In the genomic region with DNA sequence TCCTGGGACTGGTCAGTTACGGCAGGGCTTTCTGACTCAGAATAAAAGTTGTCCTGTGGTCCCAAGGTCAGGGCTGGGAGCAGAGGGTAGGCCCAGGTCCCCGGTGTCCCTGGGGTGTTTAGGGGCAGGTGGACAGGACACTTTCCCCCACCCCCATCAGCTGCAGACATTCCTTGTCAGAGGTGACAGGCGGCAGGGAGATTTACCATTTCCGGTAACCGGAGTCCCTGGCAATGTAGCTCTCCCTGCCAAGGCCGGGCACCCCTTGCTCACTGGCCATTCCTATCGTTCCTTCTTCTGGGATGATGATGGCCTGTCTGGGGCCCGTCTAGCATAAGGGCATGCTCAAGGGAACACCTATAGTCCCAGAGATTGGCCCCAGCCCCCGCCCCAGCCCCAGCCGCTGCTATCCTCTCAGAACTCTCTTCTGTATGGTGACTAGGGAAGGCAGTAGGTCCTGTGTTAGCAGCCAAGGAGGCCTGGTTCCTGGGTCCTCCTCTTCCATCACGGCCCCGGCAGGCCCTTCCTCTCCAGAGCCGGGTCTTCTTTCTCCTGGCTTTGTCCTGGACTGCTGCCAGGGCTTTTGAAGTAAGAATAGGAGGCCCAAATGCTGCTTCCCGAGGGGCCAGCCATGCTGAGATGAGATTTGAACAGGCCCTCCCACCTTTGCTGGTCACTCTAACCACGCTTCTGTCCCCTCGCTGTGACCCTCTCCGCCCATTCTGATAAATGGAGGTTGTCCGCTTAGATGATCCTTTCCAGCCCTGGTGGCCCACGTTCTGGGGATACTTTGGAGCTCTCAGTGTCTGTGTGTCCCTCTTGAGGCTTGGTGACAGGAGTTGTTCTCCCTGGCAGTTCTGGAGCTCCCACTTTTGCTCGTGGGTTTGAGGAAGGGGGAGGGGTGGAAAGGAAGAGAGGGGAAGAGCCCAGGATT, we compare ENCODE assay signal across 9 mouse cellular contexts. TPM values are rescaled to one million over a fixed set of nuclear protein-coding genes. Genes with fewer than 3 reads are reported as not detected.
DNase-seq lines count a peak whose midpoint lies in the region; ATAC-seq lines count a peak whose summit lies in the region.
"Had no signal": no experiment of that assay in that cellular context is flagged by ENCODE, and none has a peak within 500 bp of the region (broad histone marks: within the 10 kb centered on the region; RNA-seq: fewer than 3 reads in every experiment).

No protein-coding gene starts in this region.

- peak overlapping the region; percentile 82 for H3K27ac ChIP-seq in forebrain, embryonic 10.5 days
- no peak overlapping the region for H3K27ac ChIP-seq in forebrain, embryonic 15.5 days (replicated peaks)
- peak overlapping the region; percentile 64; the same call in 1 of the 2 replicates for H3K27ac ChIP-seq in neural tube, embryonic 11.5 days (ENCODE audit: low read depth, low read length)
- H3K27ac ChIP-seq in stomach, embryonic 16.5 days (ENCODE audit: low read length) = peak overlapping the region; percentile 98

- WGBS in forebrain, embryonic 10.5 days = 45% methylated on average over 20 of the region's 20 CpGs
- WGBS in forebrain, embryonic 15.5 days = 45% methylated on average over 20 of the region's 20 CpGs
- WGBS in neural tube, embryonic 11.5 days = 32% methylated on average over 20 of the region's 20 CpGs
- WGBS in stomach, embryonic 16.5 days = 38% methylated on average over 20 of the region's 20 CpGs

- no peaks in the 10 kb centered on the region for H3K36me3 ChIP-seq in forebrain, embryonic 10.5 days (replicated peaks)
- no peaks in the 10 kb centered on the region for H3K36me3 ChIP-seq in forebrain, embryonic 15.5 days
- no peaks in the 10 kb centered on the region for H3K36me3 ChIP-seq in neural tube, embryonic 11.5 days (ENCODE audit: control insufficient read depth, insufficient read depth, low read length)
- no peaks in the 10 kb centered on the region for H3K36me3 ChIP-seq in stomach, embryonic 16.5 days (ENCODE audit: control insufficient read depth, insufficient read depth, low read length)

- H3K9me3 ChIP-seq in forebrain, embryonic 10.5 days = no peaks in the 10 kb centered on the region
- no peaks in the 10 kb centered on the region for H3K9me3 ChIP-seq in forebrain, embryonic 15.5 days
- H3K9me3 ChIP-seq in neural tube, embryonic 11.5 days (ENCODE audit: control insufficient read depth, low read length) = no peaks in the 10 kb centered on the region
- no peaks in the 10 kb centered on the region for H3K9me3 ChIP-seq in stomach, embryonic 16.5 days (replicated peaks; ENCODE audit: control insufficient read depth, low read length)

- ATAC-seq in forebrain, embryonic 15.5 days (replicated peaks) = no peak
- no peak for ATAC-seq in neural tube, embryonic 11.5 days (ENCODE audit: insufficient read depth, low FRiP score, low TSS enrichment)
- no peak for ATAC-seq in stomach, embryonic 16.5 days (ENCODE audit: insufficient read depth, low FRiP score)

- no peak overlapping the region for H3K4me2 ChIP-seq in forebrain, embryonic 15.5 days (replicated peaks)
- no peak overlapping the region for H3K4me2 ChIP-seq in neural tube, embryonic 11.5 days (ENCODE audit: low read depth)
- peak overlapping the region; percentile 22; the same call in 1 of the 2 replicates for H3K4me2 ChIP-seq in stomach, embryonic 16.5 days (ENCODE audit: low read depth, low read length)

- H3K4me1 ChIP-seq in forebrain, embryonic 10.5 days = peaks cover 87% of the 10 kb centered on the region
- peaks cover 34% of the 10 kb centered on the region for H3K4me1 ChIP-seq in forebrain, embryonic 15.5 days
- H3K4me1 ChIP-seq in neural tube, embryonic 11.5 days (ENCODE audit: control insufficient read depth, insufficient read depth, low read length) = peaks cover 67% of the 10 kb centered on the region
- H3K4me1 ChIP-seq in stomach, embryonic 16.5 days (ENCODE audit: control insufficient read depth, insufficient read depth, low read length) = peaks cover 73% of the 10 kb centered on the region

- DNase-seq in forebrain, embryonic 10.5 days (ENCODE audit: extremely low spot score, low spot score) = no peak
- no peak for DNase-seq in neural tube, embryonic 11.5 days (ENCODE audit: low spot score)
- no peak for DNase-seq in neural tube, embryonic 10.5 days (ENCODE audit: extremely low spot score, low spot score)
- DNase-seq in kidney, postnatal 25 days = peak; percentile 59 to 64
- DNase-seq in frontal cortex, postnatal 36 days (ENCODE audit: low spot score in 2 of 2) = no peak
- DNase-seq in thymus, postnatal 10 days (ENCODE audit: low spot score in 2 of 2) = no peak

- no peaks in the 10 kb centered on the region for H3K27me3 ChIP-seq in forebrain, embryonic 10.5 days (ENCODE audit: poor library complexity, severe bottlenecking)
- H3K27me3 ChIP-seq in forebrain, embryonic 15.5 days = no peaks in the 10 kb centered on the region
- H3K27me3 ChIP-seq in neural tube, embryonic 11.5 days (ENCODE audit: control insufficient read depth, insufficient read depth, low read length) = no peaks in the 10 kb centered on the region
- H3K27me3 ChIP-seq in stomach, embryonic 16.5 days (ENCODE audit: control insufficient read depth, insufficient read depth, low read length) = no peaks in the 10 kb centered on the region

- H3K4me3 ChIP-seq in forebrain, embryonic 10.5 days = no peak overlapping the region; the same call in 1 of the 2 replicates
- H3K4me3 ChIP-seq in forebrain, embryonic 15.5 days = no peak overlapping the region
- H3K4me3 ChIP-seq in neural tube, embryonic 11.5 days (ENCODE audit: low read depth, low read length) = no peak overlapping the region
- no peak overlapping the region for H3K4me3 ChIP-seq in stomach, embryonic 16.5 days (replicated peaks; ENCODE audit: low read length)

- no peak overlapping the region for H3K9ac ChIP-seq in forebrain, embryonic 15.5 days (replicated peaks)
- no peak overlapping the region for H3K9ac ChIP-seq in neural tube, embryonic 11.5 days (ENCODE audit: low read length)
- peak overlapping the region; percentile 41 for H3K9ac ChIP-seq in stomach, embryonic 16.5 days (ENCODE audit: low read length)

RNA-seq across cellular contexts. Expression of a gene that starts 17.8 kb away (rescaled TPM):
- 15.6 and 17.9 TPM in 2 replicates for polyA plus RNA-seq in forebrain, embryonic 10.5 days (2016; fragmentation: Nextera tagmentation; extraction: Ambion mirVana)
- 3.7 and 4.2 TPM in 2 replicates for polyA plus RNA-seq in forebrain, embryonic 15.5 days (2015; fragmentation: Nextera tagmentation; extraction: Ambion mirVana)
- polyA plus RNA-seq in neural tube, embryonic 11.5 days (2014; fragmentation: Nextera tagmentation; extraction: Ambion mirVana) = 18.6 and 21.5 TPM in 2 replicates
- 29.5 and 31.7 TPM in 2 replicates for polyA plus RNA-seq in stomach, embryonic 16.5 days (2015; fragmentation: Nextera tagmentation; extraction: Ambion mirVana)

RNA-seq across cellular contexts. Expression of a gene that starts 33.3 kb away (rescaled TPM):
- polyA plus RNA-seq in forebrain, embryonic 10.5 days (2016; fragmentation: Nextera tagmentation; extraction: Ambion mirVana) = not detected in 2 replicates
- not detected in 2 replicates for polyA plus RNA-seq in forebrain, embryonic 15.5 days (2015; fragmentation: Nextera tagmentation; extraction: Ambion mirVana)
- polyA plus RNA-seq in neural tube, embryonic 11.5 days (2014; fragmentation: Nextera tagmentation; extraction: Ambion mirVana) = not detected in 2 replicates
- not detected in 2 replicates for polyA plus RNA-seq in stomach, embryonic 16.5 days (2015; fragmentation: Nextera tagmentation; extraction: Ambion mirVana)
- polyA plus RNA-seq: neural tube, embryonic 14.5 days had no signal

RNA-seq across cellular contexts. Expression of a gene that starts 56.0 kb away (rescaled TPM):
- not detected in 2 replicates for polyA plus RNA-seq in forebrain, embryonic 10.5 days (2016; fragmentation: Nextera tagmentation; extraction: Ambion mirVana)
- not detected in 2 replicates for polyA plus RNA-seq in forebrain, embryonic 15.5 days (2015; fragmentation: Nextera tagmentation; extraction: Ambion mirVana)
- polyA plus RNA-seq in neural tube, embryonic 11.5 days (2014; fragmentation: Nextera tagmentation; extraction: Ambion mirVana) = not detected in 2 replicates
- 406 and 529 TPM in 2 replicates for polyA plus RNA-seq in stomach, embryonic 16.5 days (2015; fragmentation: Nextera tagmentation; extraction: Ambion mirVana)
- polyA plus RNA-seq: neural tube, embryonic 14.5 days had no signal

Comparison
In these comparisons a context has a peak if more than half of its experiments do, and no peak if none do; other contexts are left out.
1. DNase-seq: peak in kidney, postnatal 25 days (2 of 2); none in forebrain, embryonic 10.5 days (single experiment), neural tube, embryonic 11.5 days (single experiment), neural tube, embryonic 10.5 days (single experiment), frontal cortex, postnatal 36 days (0 of 2) and thymus, postnatal 10 days (0 of 2).
2. RNA of a gene that starts 56.0 kb away (polyA plus RNA-seq): 406 to 529 TPM in stomach, embryonic 16.5 days; not detected in forebrain, embryonic 10.5 days, not detected in forebrain, embryonic 15.5 days and not detected in neural tube, embryonic 11.5 days; every median in the first group is over 100 times any median in the second.